Mouse (Mus musculus) heart, adult 8-10 months (tissue): ENCODE results near the gene Cnp. TPM values are rescaled to one million over a fixed set of nuclear protein-coding genes. Genes with fewer than 3 reads are reported as not detected.
A peak's percentile ranks its signal among the peaks of the same experiment; 100 is the strongest.
"Not testable (repeated sequence)": the region's sequence is repeated elsewhere in the genome, so short reads cannot be mapped to it uniquely, and the experiment has no call there.

Source experiments
- DNase-seq: peaks from one replicate; pipeline ENCODE4 v3.0.0; 2022; ENCODE audit warnings: low spot score
- total RNA-seq, 4 experiments: library from RNA; stranded (reverse); gene quantifications; 2 replicates each; pipeline ENCODE4 v1.2.4; 2022

Gene Cnp
- total RNA-seq, 4 experiments from 2014 or later, result 5.0 to 5.7 (median 5.4) TPM

- DNase-seq, result no peak
These were observed 9.9 kb downstream of the Cnp start for GRCm38 (mm10) chr11:100584561-100584961.

GRCm38 (mm10) chr11:100585148-100585547, 10.4 kb downstream of the Cnp start:
- no peak for DNase-seq

- DNase-seq, result no peak
These were observed 13.8 kb downstream of the Cnp start for GRCm38 (mm10) chr11:100588462-100588861.

- no peak for DNase-seq
These were observed 17.8 kb downstream of the Cnp start for GRCm38 (mm10) chr11:100592346-100593046.

GRCm38 (mm10) chr11:100594608-100595007, 19.9 kb downstream of the Cnp start:
- no peak for DNase-seq

GRCm38 (mm10) chr11:100595533-100595932, 20.8 kb downstream of the Cnp start:
- no peak for DNase-seq

- DNase-seq, result no peak
These were observed 23.4 kb downstream of the Cnp start for GRCm38 (mm10) chr11:100598074-100598473.

GRCm38 (mm10) chr11:100601372-100601771, 26.7 kb downstream of the Cnp start:
- DNase-seq, result no peak

- no peak for DNase-seq
These were observed 28.5 kb downstream of the Cnp start for GRCm38 (mm10) chr11:100603155-100603554.

- no peak for DNase-seq
These were observed 29.1 kb downstream of the Cnp start for GRCm38 (mm10) chr11:100603813-100604212.

GRCm38 (mm10) chr11:100604321-100605005, 29.8 kb downstream of the Cnp start:
- DNase-seq, result no peak

GRCm38 (mm10) chr11:100605451-100605850, 30.7 kb downstream of the Cnp start:
- no peak for DNase-seq

GRCm38 (mm10) chr11:100607121-100607520, 32.4 kb downstream of the Cnp start:
- no peak for DNase-seq

- DNase-seq, result no peak
These were observed 34.1 kb downstream of the Cnp start for GRCm38 (mm10) chr11:100608796-100609195.

- no peak for DNase-seq
These were observed 34.8 kb downstream of the Cnp start for GRCm38 (mm10) chr11:100609355-100609996.

GRCm38 (mm10) chr11:100609997-100610680, 35.4 kb downstream of the Cnp start:
- peak; percentile 49 for DNase-seq

- DNase-seq, result no peak
These were observed 36.9 kb downstream of the Cnp start for GRCm38 (mm10) chr11:100611627-100612026.

GRCm38 (mm10) chr11:100613241-100613640, 38.5 kb downstream of the Cnp start:
- DNase-seq, result no peak

GRCm38 (mm10) chr11:100616332-100616731, 41.6 kb downstream of the Cnp start:
- no peak for DNase-seq

GRCm38 (mm10) chr11:100616836-100617235, 42.1 kb downstream of the Cnp start:
- not testable (repeated sequence) for DNase-seq

- no peak for DNase-seq
These were observed 42.8 kb downstream of the Cnp start for GRCm38 (mm10) chr11:100617480-100617879.
